Mouse (Mus musculus): ENCODE results near the gene Ndufs8. TPM values are rescaled to one million over a fixed set of nuclear protein-coding genes. Genes with fewer than 3 reads are reported as not detected.

The Ndufs8 gene
- total and polyA plus RNA-seq, 3 experiments, result 195 to 248 (median 216) TPM

DNA sequence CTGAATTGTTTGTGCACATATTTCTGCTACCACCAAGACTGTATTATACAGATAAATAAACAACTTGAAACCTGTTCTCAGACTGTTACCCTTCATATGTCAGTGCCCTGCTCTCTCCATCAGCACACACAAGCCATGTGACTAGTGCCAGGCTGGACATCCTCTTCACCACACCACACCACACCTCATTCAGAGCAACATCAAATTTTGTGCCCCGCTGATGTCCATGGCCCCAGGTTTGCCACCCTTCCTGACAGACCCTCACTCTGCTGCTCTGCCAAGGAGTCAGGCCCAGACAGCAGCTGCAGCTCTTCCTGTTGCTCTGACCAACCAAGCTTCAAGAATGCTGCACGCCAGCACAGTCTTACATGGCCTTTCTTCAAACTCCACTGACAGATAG is 18.3 kb downstream of the Ndufs8 start:
- TF ChIP-seq BHLHE40 (IDR thresholded peaks at IDR 0.05; ENCODE audit: low read depth, low read length) (no peak), NELFE (IDR thresholded peaks at IDR 0.05; ENCODE audit: low read depth, low read length) (no peak), IRF4 (IDR thresholded peaks at IDR 0.05; ENCODE audit: low read depth, low read length) (no peak), MAZ (IDR thresholded peaks at IDR 0.05; ENCODE audit: low read depth, low read length) (no peak), MXI1 (IDR thresholded peaks at IDR 0.05; ENCODE audit: low read depth, low read length) (no peak), MEF2A (IDR thresholded peaks at IDR 0.05; ENCODE audit: borderline replicate concordance, low read depth, low read length) (no peak), EP300 (IDR thresholded peaks at IDR 0.05; ENCODE audit: low read length) (no peak), TCF12 (IDR thresholded peaks at IDR 0.05; ENCODE audit: low read depth, low read length) (no peak)
- Histone ChIP-seq H3K9me3 (replicated peaks; ENCODE audit: low read length) (no peaks in the 10 kb centered on the region), H3K79me2 (replicated peaks; ENCODE audit: control insufficient read depth, extremely low read depth, insufficient read depth, poor library complexity, severe bottlenecking) (no peaks in the 10 kb centered on the region), H3K4me1 (ENCODE audit: control insufficient read depth in 1 of 2, insufficient read depth in 2 of 2) (peaks cover 8 to 11% of the 10 kb centered on the region in 2 experiments), H3K4me2 (ENCODE audit: insufficient read depth, low read depth, poor library complexity, severe bottlenecking) (no peak overlapping the region), H3K27me3 (replicated peaks) (no peaks in the 10 kb centered on the region), H3K9ac (ENCODE audit: insufficient read depth, low read depth) (no peak overlapping the region), H3K36me3 (replicated peaks in 1 of 2; ENCODE audit: control insufficient read depth in 1 of 2, insufficient read depth in 1 of 2, low read length in 1 of 2) (peaks cover 74 to 90% of the 10 kb centered on the region in 2 experiments), H3K27ac (ENCODE audit: insufficient read depth, low read depth) (no peak overlapping the region), H3K4me3 (replicated peaks in 1 of 3; ENCODE audit: low read depth in 2 of 3, low read length in 2 of 3, poor library complexity in 1 of 3) (no peak overlapping the region)
- no peak for DNase-seq (ENCODE audit: extremely low read depth)
- in situ Hi-C loops (cut with MboI; ENCODE audit: low pct_ligation_motif_present, low pct_unique_long_range_greater_than_20kb, low sequenced_read_pairs), result no loop called here
- dilution Hi-C loops (cut with MboI; ENCODE audit: extremely low pct_ligation_motif_present, extremely low pct_unique_long_range_greater_than_20kb, low sequenced_read_pairs), result no loop called here

DNA sequence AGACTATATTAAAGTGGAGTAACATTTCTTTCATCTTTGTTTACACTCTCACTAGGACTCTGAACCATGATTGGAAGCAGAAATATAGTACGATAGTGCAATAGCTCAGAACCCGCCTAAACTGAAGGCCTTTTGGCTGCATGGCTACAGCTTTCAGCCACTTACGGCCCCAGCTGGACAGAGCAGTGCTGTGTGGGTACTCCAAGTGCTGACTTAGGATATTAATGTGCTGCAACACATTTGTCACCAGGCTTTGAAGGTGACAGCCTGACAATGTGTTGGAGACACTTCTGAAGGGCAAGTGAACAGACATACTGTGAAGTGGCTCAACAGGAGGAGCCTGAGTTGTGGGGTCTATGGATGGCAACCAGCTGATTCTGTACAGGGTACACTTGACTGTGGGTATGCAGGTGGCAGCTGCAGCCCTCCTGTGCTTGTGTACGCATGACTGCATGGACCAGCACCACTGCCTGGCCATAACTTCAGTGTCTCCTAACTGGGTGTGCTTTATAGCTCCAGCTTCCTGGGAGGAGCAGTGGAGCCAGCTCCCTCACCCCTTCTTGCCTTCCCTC is 18.9 kb downstream of the Ndufs8 start:
- H3K27me3 ChIP-seq (replicated peaks), result no peaks in the 10 kb centered on the region
- H3K79me2 ChIP-seq (replicated peaks; ENCODE audit: control insufficient read depth, extremely low read depth, insufficient read depth, poor library complexity, severe bottlenecking), result no peaks in the 10 kb centered on the region
- no peaks in the 10 kb centered on the region for H3K9me3 ChIP-seq (replicated peaks; ENCODE audit: low read length)
- H3K4me3 ChIP-seq (replicated peaks in 1 of 3; ENCODE audit: low read depth in 2 of 3, low read length in 2 of 3, poor library complexity in 1 of 3), result no peak overlapping the region
- no peak for DNase-seq (ENCODE audit: extremely low read depth)
- no peak overlapping the region for H3K27ac ChIP-seq (ENCODE audit: insufficient read depth, low read depth)
- in situ Hi-C loops (cut with MboI; ENCODE audit: low pct_ligation_motif_present, low pct_unique_long_range_greater_than_20kb, low sequenced_read_pairs), result no loop called here
- dilution Hi-C loops (cut with MboI; ENCODE audit: extremely low pct_ligation_motif_present, extremely low pct_unique_long_range_greater_than_20kb, low sequenced_read_pairs), result no loop called here
- H3K4me1 ChIP-seq (ENCODE audit: control insufficient read depth in 1 of 2, insufficient read depth in 2 of 2), result peaks cover 4% of the 10 kb centered on the region in 2 experiments
- no peak overlapping the region for H3K4me2 ChIP-seq (ENCODE audit: insufficient read depth, low read depth, poor library complexity, severe bottlenecking)
- H3K9ac ChIP-seq (ENCODE audit: insufficient read depth, low read depth), result no peak overlapping the region
- H3K36me3 ChIP-seq (replicated peaks in 1 of 2; ENCODE audit: control insufficient read depth in 1 of 2, insufficient read depth in 1 of 2, low read length in 1 of 2), result peaks cover 76 to 92% of the 10 kb centered on the region in 2 experiments
- TF ChIP-seq JUN (IDR thresholded peaks at IDR 0.05; ENCODE audit: insufficient read depth, low read depth, low read length), result no peak
- TF ChIP-seq PAX5 (IDR thresholded peaks at IDR 0.05; ENCODE audit: low read length), result no peak
- no peak for TF ChIP-seq POLR2A (IDR thresholded peaks at IDR 0.05; ENCODE audit: low read depth, low read length)
- no peak for TF ChIP-seq NRF1 (IDR thresholded peaks at IDR 0.05; ENCODE audit: low read depth, low read length)
- no peak for TF ChIP-seq TCF12 (IDR thresholded peaks at IDR 0.05; ENCODE audit: low read depth, low read length)
- TF ChIP-seq RCOR1 (conservative IDR thresholded peaks at IDR 0.05; ENCODE audit: low read depth, low read length), result no peak
- no peak for TF ChIP-seq USF1 (IDR thresholded peaks at IDR 0.05; ENCODE audit: low read depth, low read length)
- TF ChIP-seq ZC3H11A (IDR thresholded peaks at IDR 0.05; ENCODE audit: low read depth, low read length), result no peak

Data from CH12.LX (cell line).